ENCODE assay signal across 9 mouse cellular contexts in the genomic region with DNA sequence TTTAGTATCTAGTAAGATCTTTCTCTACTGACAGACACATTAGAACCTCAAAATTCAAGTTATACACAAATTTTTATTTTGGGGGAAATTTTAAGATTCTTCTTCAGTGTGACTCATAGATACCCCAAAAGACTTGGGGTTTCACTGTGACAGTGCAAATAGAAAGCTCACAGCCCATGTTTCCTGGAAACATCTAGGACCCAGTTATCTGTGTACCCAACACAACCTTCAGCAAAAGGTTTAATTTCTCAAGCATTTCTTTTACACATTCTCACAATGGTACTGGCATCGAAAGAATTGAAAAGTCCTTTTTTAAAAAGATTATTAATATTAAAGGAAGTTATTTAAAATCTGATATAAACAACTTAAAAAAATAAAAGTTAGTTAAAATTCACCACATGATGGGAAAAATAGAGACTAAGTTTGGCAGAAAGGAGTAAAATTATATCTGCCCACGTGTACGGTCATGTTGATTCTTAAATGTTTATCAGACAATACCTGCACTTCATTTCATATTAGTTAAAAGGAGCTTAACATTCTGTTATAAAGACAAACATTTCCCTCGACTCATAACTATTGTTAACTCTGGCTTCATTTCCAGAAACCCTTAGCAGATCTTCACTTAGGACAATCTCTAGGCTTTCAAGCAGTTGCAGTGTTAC. TPM values are rescaled to one million over a fixed set of nuclear protein-coding genes. Genes with fewer than 3 reads are reported as not detected.
DNase-seq lines count a peak whose midpoint lies in the region; ATAC-seq and TF ChIP-seq lines count a peak whose summit lies in the region.
"Had no signal": no experiment of that assay in that cellular context is flagged by ENCODE, and none has a peak within 500 bp of the region (broad histone marks: within the 10 kb centered on the region; RNA-seq: fewer than 3 reads in every experiment).

No protein-coding gene starts in this region.

- no peaks in the 10 kb centered on the region for H3K27me3 ChIP-seq in heart, embryonic 12.5 days (replicated peaks)
- no peaks in the 10 kb centered on the region for H3K27me3 ChIP-seq in C2C12 (ENCODE audit: control insufficient read depth, insufficient read depth, insufficient read length)
- H3K27me3 ChIP-seq in forebrain, embryonic 12.5 days, result no peaks in the 10 kb centered on the region
- H3K27me3 ChIP-seq in liver, embryonic 13.5 days, result no peaks in the 10 kb centered on the region

- H3K4me1 ChIP-seq in heart, embryonic 12.5 days (replicated peaks), result peaks cover 7% of the 10 kb centered on the region
- peaks cover 30% of the 10 kb centered on the region for H3K4me1 ChIP-seq in forebrain, embryonic 12.5 days
- H3K4me1 ChIP-seq in liver, embryonic 13.5 days (replicated peaks), result peaks cover 24% of the 10 kb centered on the region

- no peak overlapping the region for H3K27ac ChIP-seq in heart, embryonic 12.5 days (ENCODE audit: poor library complexity, severe bottlenecking)
- no peak overlapping the region for H3K27ac ChIP-seq in forebrain, embryonic 12.5 days
- H3K27ac ChIP-seq in liver, embryonic 13.5 days, result peak overlapping the region; percentile 64; the same call in 1 of the 2 replicates

- H3ac ChIP-seq in C2C12 (ENCODE audit: control insufficient read depth, insufficient read length, low read depth), result peak overlapping the region; percentile 94

- 38% methylated on average over 4 of the region's 4 CpGs for WGBS in heart, embryonic 12.5 days
- WGBS in forebrain, embryonic 12.5 days, result 37% methylated on average over 4 of the region's 4 CpGs
- 21% methylated on average over 4 of the region's 4 CpGs for WGBS in liver, embryonic 13.5 days (ENCODE audit: insufficient replicate concordance)

- H3K4me3 ChIP-seq in heart, embryonic 12.5 days, result peak overlapping the region; percentile 71
- H3K4me3 ChIP-seq in C2C12 (ENCODE audit: insufficient read depth, poor library complexity, severe bottlenecking), result peak overlapping the region; percentile 61
- H3K4me3 ChIP-seq in forebrain, embryonic 12.5 days (replicated peaks), result peak overlapping the region; percentile 76
- H3K4me3 ChIP-seq in liver, embryonic 13.5 days (replicated peaks), result peak overlapping the region; percentile 72

- no peaks in the 10 kb centered on the region for H3K36me3 ChIP-seq in heart, embryonic 12.5 days
- no peaks in the 10 kb centered on the region for H3K36me3 ChIP-seq in C2C12 (ENCODE audit: control insufficient read depth, insufficient read depth)
- H3K36me3 ChIP-seq in forebrain, embryonic 12.5 days (replicated peaks), result peaks cover 6% of the 10 kb centered on the region; the same call in 1 of the 2 replicates
- no peaks in the 10 kb centered on the region for H3K36me3 ChIP-seq in liver, embryonic 13.5 days
- H3K36me3 ChIP-seq: G1E had no signal

- peak overlapping the region; percentile 82 for H3K9ac ChIP-seq in heart, embryonic 12.5 days
- H3K9ac ChIP-seq in forebrain, embryonic 12.5 days, result peak overlapping the region; percentile 69
- peak overlapping the region; percentile 79 for H3K9ac ChIP-seq in liver, embryonic 13.5 days

- DNase-seq in heart, adult 18-20 months, result no peak
- DNase-seq in liver, embryonic 13.5 days, result no peak
- DNase-seq in right cerebral cortex, postnatal 10 days (ENCODE audit: low spot score in 2 of 2), result no peak
- DNase-seq in urinary bladder, postnatal 10 days (ENCODE audit: low spot score), result no peak

- no peaks in the 10 kb centered on the region for H3K9me3 ChIP-seq in heart, embryonic 12.5 days (replicated peaks)
- no peaks in the 10 kb centered on the region for H3K9me3 ChIP-seq in forebrain, embryonic 12.5 days
- no peaks in the 10 kb centered on the region for H3K9me3 ChIP-seq in liver, embryonic 13.5 days (replicated peaks)

- no peak for TF ChIP-seq CTCF in C2C12 (IDR thresholded peaks at IDR 0.05; ENCODE audit: control insufficient read depth, insufficient read depth, insufficient read length)

- H3K79me3 ChIP-seq in C2C12 (ENCODE audit: low read depth), result peaks cover 8% of the 10 kb centered on the region

- H3K4me2 ChIP-seq in heart, embryonic 12.5 days, result peak overlapping the region; percentile 71
- H3K4me2 ChIP-seq in forebrain, embryonic 12.5 days, result peak overlapping the region; percentile 64
- H3K4me2 ChIP-seq in liver, embryonic 13.5 days, result peak overlapping the region; percentile 81

- peaks cover 37% of the 10 kb centered on the region for H3K79me2 ChIP-seq in C2C12 (ENCODE audit: control insufficient read depth, insufficient read depth)

- no peak for ATAC-seq in heart, embryonic 12.5 days (ENCODE audit: insufficient number of reproducible peaks, low FRiP score)
- ATAC-seq in forebrain, embryonic 12.5 days (ENCODE audit: low FRiP score), result no peak
- no peak for ATAC-seq in liver, embryonic 13.5 days (ENCODE audit: low read depth)
- no peak for ATAC-seq in activated CD4-positive, CD25-positive, alpha-beta regulatory T cell, adult 4 months

TF ChIP-seq in C2C12, 6 proteins besides CTCF, POLR2A, EP300 and RAD21:
- no peak for TF ChIP-seq CEBPB (IDR thresholded peaks at IDR 0.05; ENCODE audit: low read depth)
- TF ChIP-seq MYOD1 (IDR thresholded peaks at IDR 0.05; ENCODE audit: control insufficient read depth, insufficient read length, low read depth), result no peak
- no peak for TF ChIP-seq FOSL1 (IDR thresholded peaks at IDR 0.05; ENCODE audit: insufficient read depth, low read length, poor library complexity, severe bottlenecking)

RNA-seq across cellular contexts. Expression of a gene that starts 1.2 kb away (rescaled TPM):
- polyA plus RNA-seq in heart, embryonic 12.5 days (2016; fragmentation: Nextera tagmentation; extraction: Ambion mirVana), result 8.9 and 10.5 TPM in 2 replicates
- total RNA-seq in heart, adult 18-20 months (2021), result 1 to 10 TPM; 3.5 to 5.4 TPM
- polyA plus RNA-seq in C2C12 (2012; fragmentation: generic; extraction: Trizol), result 5.2 TPM
- polyA plus RNA-seq in forebrain, embryonic 12.5 days (2016; fragmentation: Nextera tagmentation; extraction: Ambion mirVana), result 16.4 and 17.7 TPM in 2 replicates
- polyA plus RNA-seq in liver, embryonic 13.5 days (2015; fragmentation: Nextera tagmentation; extraction: Ambion mirVana), result 6.0 and 6.4 TPM in 2 replicates
- 10 to 100 TPM; 52.1 to 55.1 TPM for polyA plus RNA-seq in activated CD4-positive, CD25-positive, alpha-beta regulatory T cell, adult 4 months (2017; shearing (Covaris generic))
- total RNA-seq: G1E had no signal
- polyA plus RNA-seq: G1E had no signal
